Mouse (Mus musculus) liver, embryonic 12.5 days (tissue): Measurements from ENCODE around the gene Scube3. TPM values are rescaled to one million over a fixed set of nuclear protein-coding genes. Genes with fewer than 3 reads are reported as not detected.

ENCODE experiments used
- ATAC-seq: fragments of 200-750 bp; cut with Nextera tagmentation; 2 replicates; pipeline ENCODE4 v1.8.0; 2017; ENCODE audit warnings: moderate number of reproducible peaks, mild to moderate bottlenecking, moderate library complexity
- H3K27ac ChIP-seq: fragments of 300-500 bp; sonication (generic); 2 replicates; pipeline ENCODE4 v1.5.1; 2016; ENCODE audit warnings: mild to moderate bottlenecking
- H3K27me3 ChIP-seq: fragments of 300-500 bp; sonication (generic); replicated peaks from 2 replicates; pipeline ENCODE4 v1.6.1; 2016; ENCODE audit warnings: mild to moderate bottlenecking, moderate library complexity
- H3K36me3 ChIP-seq: fragments of 300-500 bp; sonication (generic); 2 replicates; pipeline ENCODE4 v1.6.1; 2016; ENCODE audit warnings: mild to moderate bottlenecking, moderate library complexity
- H3K4me1 ChIP-seq: fragments of 300-500 bp; sonication (generic); 2 replicates; pipeline ENCODE4 v1.6.1; 2016
- H3K4me2 ChIP-seq: fragments of 300-500 bp; sonication (generic); 2 replicates; pipeline ENCODE4 v1.6.1; 2016; ENCODE audit warnings: mild to moderate bottlenecking, moderate library complexity
- H3K4me3 ChIP-seq: fragments of 300-500 bp; sonication (generic); 2 replicates; pipeline ENCODE4 v1.5.1; 2016; ENCODE audit warnings: mild to moderate bottlenecking, moderate library complexity
- H3K9ac ChIP-seq: fragments of 300-500 bp; sonication (generic); 2 replicates; pipeline ENCODE4 v1.6.1; 2016; ENCODE audit warnings: mild to moderate bottlenecking, moderate library complexity
- H3K9me3 ChIP-seq: fragments of 300-500 bp; sonication (generic); replicated peaks from 2 replicates; pipeline ENCODE4 v1.6.1; 2016; ENCODE audit warnings: mild to moderate bottlenecking, moderate library complexity
- WGBS: fragments of 180-500 bp; shearing (Covaris S2); methylation state at CpG from one replicate; pipeline ENCODE4 v1.1.7; 2016; ENCODE audit not compliant: insufficient replicate concordance; 5-methylcytosine and 5-hydroxymethylcytosine counted together
- polyA plus RNA-seq: library from polyadenylated mRNA; unstranded; fragments of >200 nt; fragmentation: Nextera tagmentation; extraction: Ambion mirVana; gene quantifications from 2 replicates; pipeline ENCODE4 v1.2.1, GENCODE M21; 2016

Scube3 gene
- polyA plus RNA-seq, 1 experiment from 2014 or later: 0.91 TPM

DNA sequence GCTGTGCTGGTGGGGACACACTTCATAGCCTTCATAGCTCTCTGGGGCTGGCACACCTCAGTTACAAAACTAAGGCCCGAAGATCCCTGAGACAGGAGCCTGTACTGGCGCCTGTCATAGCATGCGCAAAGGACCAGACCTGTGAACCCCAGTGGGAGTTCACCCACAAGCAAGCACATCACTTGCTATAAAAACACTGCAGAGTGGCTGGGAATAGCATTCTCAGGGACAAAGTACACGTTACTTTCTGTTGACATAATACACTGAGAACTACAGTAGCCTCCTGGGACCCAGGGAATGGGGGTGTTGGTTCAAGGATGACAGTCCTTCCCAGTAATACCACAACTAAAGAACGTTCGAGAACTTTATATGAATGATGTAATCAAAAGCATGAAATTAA, 11.2 kb downstream of the Scube3 start:
- no peak for ATAC-seq
- H3K36me3 ChIP-seq: no peaks in the 10 kb centered on the region
- H3K27me3 ChIP-seq: peaks cover 61% of the 10 kb centered on the region
- no peak overlapping the region for H3K4me3 ChIP-seq
- no peak overlapping the region for H3K9ac ChIP-seq
- WGBS: 60% methylated on average over 6 of the region's 6 CpGs
- no peak overlapping the region for H3K4me2 ChIP-seq
- H3K9me3 ChIP-seq: no peaks in the 10 kb centered on the region
- H3K4me1 ChIP-seq: no peaks in the 10 kb centered on the region
- no peak overlapping the region for H3K27ac ChIP-seq

DNA sequence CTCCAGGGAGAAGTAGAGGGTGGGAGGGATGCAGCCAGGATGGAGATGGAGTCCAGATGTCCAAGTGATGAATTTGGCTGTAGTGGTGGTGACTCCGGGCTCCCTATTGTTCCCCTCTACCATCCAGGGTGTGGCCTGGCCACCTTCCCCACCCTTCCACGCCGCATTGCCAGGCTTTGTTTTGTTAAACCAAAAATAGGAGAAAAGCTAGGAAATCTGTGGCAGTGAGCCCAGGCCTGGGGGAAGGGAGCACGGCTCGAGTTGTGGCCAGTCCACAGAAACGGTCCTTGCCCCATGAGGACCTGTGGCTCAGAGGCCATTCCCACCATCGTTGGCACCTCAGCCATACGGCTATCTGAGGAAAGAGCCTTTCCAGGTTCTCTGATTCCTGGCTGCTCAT, 13.0 kb downstream of the Scube3 start:
- 68% methylated on average over 8 of the region's 8 CpGs for WGBS
- H3K4me2 ChIP-seq: no peak overlapping the region
- no peaks in the 10 kb centered on the region for H3K9me3 ChIP-seq
- H3K27ac ChIP-seq: no peak overlapping the region
- no peak overlapping the region for H3K9ac ChIP-seq
- H3K36me3 ChIP-seq: no peaks in the 10 kb centered on the region
- peaks cover 61% of the 10 kb centered on the region for H3K27me3 ChIP-seq
- H3K4me1 ChIP-seq: no peaks in the 10 kb centered on the region
- ATAC-seq: no peak
- no peak overlapping the region for H3K4me3 ChIP-seq

DNA sequence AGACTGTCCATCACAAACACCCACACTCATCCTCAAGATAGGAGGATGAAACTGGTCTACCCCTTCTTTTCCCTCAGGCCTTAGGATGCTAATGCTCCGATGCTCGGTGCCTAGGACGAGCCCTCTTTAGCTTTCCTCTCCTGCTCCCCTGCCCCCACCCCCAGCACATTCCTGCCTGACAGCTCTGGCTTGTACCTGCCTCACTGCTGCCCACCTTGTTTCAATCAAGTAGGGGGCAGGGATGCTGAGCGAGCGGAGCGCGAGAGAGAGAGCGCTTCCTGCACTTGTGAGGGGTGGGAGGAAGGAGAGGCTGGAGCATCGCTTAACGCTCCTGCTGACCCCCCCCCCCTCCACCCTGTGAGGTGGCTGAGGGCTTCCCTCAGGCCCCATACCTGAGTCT, 18.4 kb downstream of the Scube3 start:
- Histone ChIP-seq H3K36me3 (no peaks in the 10 kb centered on the region), H3K4me1 (no peaks in the 10 kb centered on the region), H3K27me3 (peaks cover 99% of the 10 kb centered on the region), H3K4me3 (no peak overlapping the region), H3K4me2 (no peak overlapping the region), H3K9ac (no peak overlapping the region), H3K27ac (no peak overlapping the region), H3K9me3 (no peaks in the 10 kb centered on the region)
- 13% methylated on average over 10 of the region's 10 CpGs for WGBS
- ATAC-seq: no peak

DNA sequence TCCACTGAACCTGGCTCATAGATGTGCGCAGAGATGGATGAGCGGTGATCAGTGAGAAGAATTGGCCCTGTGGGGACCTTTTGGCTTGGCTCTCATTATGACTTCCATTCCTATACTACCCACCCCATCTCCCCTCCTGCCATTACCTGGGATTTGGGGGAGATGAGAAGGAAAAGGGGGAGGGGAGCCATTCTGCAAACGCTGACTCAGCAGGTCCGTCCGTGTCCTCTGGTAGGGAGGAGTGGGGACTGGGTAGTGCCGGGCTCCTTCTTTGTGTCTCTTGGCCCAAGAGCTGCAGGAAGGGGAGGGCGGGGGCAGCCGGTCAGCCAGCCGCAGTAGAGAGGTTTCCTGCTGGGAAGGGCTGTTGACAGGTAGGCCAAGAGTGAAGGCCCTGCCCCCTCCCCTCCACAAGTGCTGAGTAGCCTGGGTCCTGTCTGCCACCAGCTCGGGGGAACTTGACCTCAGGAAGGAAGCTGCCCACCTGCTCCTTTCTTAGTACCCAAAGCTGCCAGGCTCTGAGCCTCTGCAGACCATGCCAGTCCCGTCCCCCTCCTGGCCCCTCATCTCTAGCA, 19.5 kb downstream of the Scube3 start:
- Histone ChIP-seq H3K9ac (no peak overlapping the region), H3K36me3 (no peaks in the 10 kb centered on the region), H3K4me3 (no peak overlapping the region), H3K4me2 (no peak overlapping the region), H3K4me1 (no peaks in the 10 kb centered on the region), H3K27ac (no peak overlapping the region), H3K9me3 (no peaks in the 10 kb centered on the region), H3K27me3 (peaks cover 96% of the 10 kb centered on the region)
- ATAC-seq: no peak
- 15% methylated on average over 11 of the region's 11 CpGs for WGBS

DNA sequence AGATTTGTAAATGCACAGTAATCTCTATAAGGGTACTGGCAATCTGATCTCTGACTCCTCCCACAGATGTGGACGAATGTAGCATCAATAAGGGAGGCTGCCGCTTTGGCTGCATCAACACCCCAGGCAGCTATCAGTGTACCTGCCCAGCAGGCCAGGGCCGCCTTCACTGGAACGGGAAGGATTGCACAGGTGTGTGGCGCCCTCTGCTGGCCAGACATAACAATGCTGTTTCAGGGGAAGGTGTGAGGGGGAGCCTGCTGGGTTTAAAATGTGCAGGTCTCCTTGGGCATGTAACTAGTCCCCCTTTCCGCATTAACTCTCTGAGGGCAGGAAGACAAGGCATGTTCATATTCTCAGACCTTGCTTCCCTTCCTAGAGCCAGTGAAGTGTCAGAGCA, 21.7 kb downstream of the Scube3 start:
- Histone ChIP-seq H3K27ac (no peak overlapping the region), H3K9me3 (no peaks in the 10 kb centered on the region), H3K4me1 (no peaks in the 10 kb centered on the region), H3K4me2 (no peak overlapping the region), H3K4me3 (no peak overlapping the region), H3K27me3 (peaks cover 77% of the 10 kb centered on the region), H3K36me3 (0 out of 2 replicates have a peak, but pooled peaks cover 6% of the 10 kb centered on the region), H3K9ac (no peak overlapping the region)
- 5% methylated on average over 6 of the region's 6 CpGs for WGBS
- ATAC-seq: no peak

DNA sequence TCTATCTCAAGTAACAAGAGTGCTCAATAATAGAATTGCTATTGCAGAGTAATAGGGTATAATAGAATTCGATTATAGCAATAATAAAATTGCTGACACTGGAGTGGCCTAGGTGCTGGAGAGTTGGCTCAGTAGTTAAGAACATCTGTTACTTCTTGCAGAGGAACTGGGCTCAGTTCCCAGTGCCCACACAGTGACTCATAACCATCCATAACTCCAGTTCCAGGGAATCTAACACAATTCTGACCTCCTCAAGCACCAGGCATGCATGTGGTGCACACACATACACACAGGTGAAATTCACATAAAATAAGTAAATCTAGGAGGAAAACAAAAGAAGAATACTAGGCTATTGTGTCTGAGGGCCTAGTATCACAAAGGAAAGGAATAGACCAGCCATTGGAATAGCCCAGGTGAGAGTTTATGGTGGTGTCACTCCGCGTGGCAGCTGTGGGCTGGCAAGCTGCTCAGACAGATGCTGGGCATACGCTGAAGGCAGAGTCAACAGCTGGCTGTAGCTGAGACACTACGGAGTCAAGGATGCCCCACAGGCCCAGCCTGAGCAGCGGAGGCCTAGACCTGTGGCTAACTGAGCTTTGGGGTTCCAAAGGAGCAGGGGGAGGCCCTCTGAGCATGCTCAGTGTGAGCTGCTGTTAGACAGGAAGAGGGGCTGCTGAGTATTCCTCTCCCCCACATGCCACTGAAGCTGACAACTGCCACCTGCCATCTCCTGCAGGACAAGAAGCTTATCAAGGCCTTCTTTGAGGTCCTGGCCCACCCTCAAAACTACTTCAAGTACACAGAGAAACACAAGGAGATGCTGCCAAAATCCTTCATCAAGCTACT, 28.7 kb downstream of the Scube3 start:
- Histone ChIP-seq H3K9me3 (no peaks in the 10 kb centered on the region), H3K9ac (no peak overlapping the region), H3K4me3 (no peak overlapping the region), H3K36me3 (0 out of 2 replicates have a peak, but pooled peaks cover 6% of the 10 kb centered on the region), H3K27me3 (peaks cover 12% of the 10 kb centered on the region), H3K27ac (no peak overlapping the region), H3K4me2 (no peak overlapping the region), H3K4me1 (peaks cover 12% of the 10 kb centered on the region; the same call in 1 of the 2 replicates)
- WGBS: 71% methylated on average over 6 of the region's 6 CpGs
- ATAC-seq: no peak

DNA sequence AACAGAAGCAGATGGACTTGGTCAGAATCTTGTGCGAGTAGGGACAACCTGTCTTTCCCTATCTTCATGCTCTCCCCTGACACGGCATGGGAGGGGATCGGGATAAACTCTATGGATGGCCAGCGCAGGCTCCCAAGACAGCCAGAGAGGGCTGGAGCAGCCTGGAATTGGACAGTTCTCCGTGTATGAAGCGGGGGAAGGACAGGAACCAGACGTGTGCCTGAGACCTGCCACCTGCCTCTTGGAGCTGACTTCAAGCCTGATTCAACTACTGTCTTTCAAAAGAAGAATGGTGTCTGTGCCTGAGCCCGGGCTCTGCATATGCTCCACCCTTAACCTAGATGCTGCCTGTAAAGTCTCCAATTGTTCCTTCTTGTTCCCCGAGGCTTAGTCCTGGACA, 30.7 kb downstream of the Scube3 start:
- no peak overlapping the region for H3K27ac ChIP-seq
- peaks cover 5% of the 10 kb centered on the region for H3K27me3 ChIP-seq
- no peak overlapping the region for H3K4me3 ChIP-seq
- H3K9me3 ChIP-seq: no peaks in the 10 kb centered on the region
- H3K36me3 ChIP-seq: 0 out of 2 replicates have a peak, but pooled peaks cover 6% of the 10 kb centered on the region
- peaks cover 28% of the 10 kb centered on the region for H3K4me1 ChIP-seq
- H3K4me2 ChIP-seq: no peak overlapping the region
- H3K9ac ChIP-seq: no peak overlapping the region
- WGBS: 63% methylated on average over 9 of the region's 9 CpGs
- ATAC-seq: no peak

DNA sequence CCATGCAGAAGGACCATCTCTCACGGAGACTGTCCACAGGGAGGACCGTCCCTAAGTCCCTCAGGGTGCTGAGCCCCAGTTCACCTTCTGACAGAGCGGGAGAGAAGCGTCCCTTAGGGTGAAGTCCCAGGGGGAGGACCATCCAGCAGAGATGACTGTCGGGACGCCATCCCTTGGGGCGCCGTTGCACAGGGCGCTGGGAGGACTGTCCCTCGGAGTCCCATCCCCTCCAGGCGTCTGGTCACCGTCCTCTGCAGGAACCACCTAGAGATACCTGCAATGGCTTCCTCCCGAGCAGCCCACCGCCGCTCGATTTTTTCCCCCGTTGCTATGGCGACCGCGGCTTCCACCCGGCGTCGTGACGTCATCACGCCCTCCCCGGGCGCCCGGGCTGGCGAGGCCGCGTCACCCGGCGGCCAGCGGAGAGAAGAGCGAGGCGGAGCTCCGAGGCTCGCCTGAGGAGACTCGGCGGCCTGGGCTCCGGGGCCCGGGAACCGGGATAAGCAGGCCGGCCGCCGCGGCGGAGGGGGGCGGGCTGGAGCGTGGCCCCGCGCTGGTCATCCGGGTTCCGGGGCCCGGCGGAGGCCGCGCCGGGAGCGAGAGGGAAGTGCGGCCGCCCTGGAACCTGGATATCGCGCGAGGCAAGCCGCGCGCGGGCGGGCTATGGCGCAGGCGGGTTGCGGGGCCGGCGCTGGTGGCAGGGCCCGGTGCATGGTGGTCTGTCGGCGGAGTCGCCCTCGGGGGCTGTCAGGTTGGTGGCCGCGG, 35.0 kb downstream of the Scube3 start, which contains the start of gene Zfp523:
Gene Zfp523, plus strand, starts transcription at position 355 of the 765 bp plus-strand sequence.
- no peaks in the 10 kb centered on the region for H3K9me3 ChIP-seq
- H3K27ac ChIP-seq: peak within 1 kb of the TSS; percentile 79
- peaks cover 4% of the 10 kb centered on the region; the same call in 1 of the 2 replicates for H3K27me3 ChIP-seq
- peak within 1 kb of the TSS; percentile 80 for H3K9ac ChIP-seq
- H3K4me1 ChIP-seq: peaks cover 67% of the 10 kb centered on the region
- WGBS: under 1% methylated on average over 69 of the region's 82 CpGs
- ATAC-seq: peak; percentile 81
- H3K4me2 ChIP-seq: peak within 1 kb of the TSS; percentile 89
- no peaks in the 10 kb centered on the region for H3K36me3 ChIP-seq
- H3K4me3 ChIP-seq: peak within 1 kb of the TSS; percentile 72

DNA sequence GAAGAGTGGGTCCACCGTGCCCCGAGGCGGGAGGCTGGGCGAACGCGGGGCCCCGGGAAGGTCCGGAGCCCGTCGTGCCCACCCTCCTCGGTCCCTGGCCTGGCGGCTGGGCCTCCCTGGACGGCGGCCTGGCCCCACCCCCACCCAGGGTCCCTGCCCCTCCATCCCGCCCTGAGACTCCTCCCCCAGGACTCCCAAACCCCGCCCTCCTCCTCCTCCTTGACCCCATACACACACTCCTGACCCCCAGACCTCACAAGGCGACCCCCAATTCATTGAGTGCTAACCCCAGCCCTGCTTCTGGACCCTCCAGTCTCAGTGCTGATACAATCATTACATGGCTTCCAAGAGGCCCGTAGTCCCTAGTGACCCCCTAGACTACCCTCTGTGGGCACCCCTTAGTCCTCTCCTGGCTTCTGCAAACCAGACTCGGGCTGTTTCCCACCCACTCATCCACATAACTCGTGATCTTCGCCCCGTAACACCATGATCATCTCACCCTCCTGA, 35.7 kb downstream of the Scube3 start:
- Histone ChIP-seq H3K27me3 (peaks cover 3% of the 10 kb centered on the region; the same call in 1 of the 2 replicates), H3K4me3 (peak overlapping the region; percentile 72), H3K4me2 (peak overlapping the region; percentile 89), H3K9me3 (no peaks in the 10 kb centered on the region), H3K36me3 (no peaks in the 10 kb centered on the region), H3K27ac (peak overlapping the region; percentile 79), H3K9ac (peak overlapping the region; percentile 80), H3K4me1 (peaks cover 72% of the 10 kb centered on the region)
- 18% methylated on average over 11 of the region's 22 CpGs for WGBS
- peak; percentile 65 for ATAC-seq

DNA sequence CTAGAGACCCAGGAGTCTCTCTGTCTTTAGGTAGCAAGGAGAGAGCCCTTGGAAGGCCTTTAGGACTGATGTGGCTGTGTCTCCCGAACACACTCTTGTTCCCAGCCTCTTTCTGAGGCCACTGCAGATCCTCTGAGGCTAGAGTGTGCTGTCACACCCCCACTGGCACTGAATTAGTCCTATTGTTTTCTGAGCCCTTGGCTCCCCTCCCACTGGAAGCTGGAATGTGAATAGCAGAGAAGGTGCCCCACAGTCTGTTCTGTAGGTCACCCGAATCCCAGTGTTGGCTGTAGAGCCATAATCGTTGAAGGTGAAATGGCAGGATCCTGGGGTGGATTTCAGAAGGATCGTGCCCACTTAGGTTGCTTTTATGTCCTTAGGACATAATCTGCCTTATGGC, 38.4 kb downstream of the Scube3 start:
- Histone ChIP-seq H3K9me3 (no peaks in the 10 kb centered on the region), H3K9ac (no peak overlapping the region), H3K36me3 (no peaks in the 10 kb centered on the region), H3K27me3 (no peaks in the 10 kb centered on the region), H3K4me3 (no peak overlapping the region), H3K4me1 (peaks cover 82% of the 10 kb centered on the region), H3K4me2 (no peak overlapping the region), H3K27ac (no peak overlapping the region)
- WGBS: 60% methylated on average over 4 of the region's 4 CpGs
- no peak for ATAC-seq

DNA sequence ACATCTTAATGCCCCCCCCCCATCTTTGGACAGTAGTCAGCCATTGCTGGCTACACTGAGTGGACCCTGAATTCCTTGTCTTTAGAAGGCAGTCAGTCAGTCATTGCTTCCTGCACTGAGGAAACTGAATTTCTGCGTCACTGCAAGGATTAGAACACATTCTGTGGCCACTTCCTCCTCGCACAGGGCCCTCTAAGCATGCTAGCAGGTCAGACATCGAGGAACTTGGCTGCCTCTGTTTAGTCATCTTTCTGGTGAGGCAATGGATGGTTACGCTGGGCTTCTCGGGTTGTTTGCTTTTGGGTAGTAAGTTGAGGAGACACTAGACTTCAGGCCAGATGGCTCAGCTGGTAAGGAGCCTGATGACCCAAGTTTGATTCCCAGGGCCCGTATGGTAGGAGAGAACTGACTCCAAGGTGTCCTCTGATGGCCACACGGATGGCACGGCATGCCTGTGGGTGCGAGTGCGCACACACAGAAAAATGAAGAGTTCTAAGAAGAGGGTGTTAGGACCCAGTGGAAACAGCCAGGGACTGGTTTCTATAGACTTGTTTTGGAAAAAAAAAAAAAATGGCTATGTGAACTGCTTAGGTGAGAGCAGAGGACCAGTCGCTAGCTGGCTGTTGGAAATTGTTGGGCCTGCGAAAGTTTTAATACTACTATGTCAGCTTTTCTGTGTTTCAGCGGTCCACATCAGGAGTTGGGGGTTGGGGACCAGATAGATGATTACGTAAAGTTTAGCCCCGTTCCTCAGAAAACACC, 39.0 kb downstream of the Scube3 start:
- H3K9me3 ChIP-seq: no peaks in the 10 kb centered on the region
- no peaks in the 10 kb centered on the region for H3K27me3 ChIP-seq
- no peak overlapping the region for H3K9ac ChIP-seq
- no peak overlapping the region for H3K27ac ChIP-seq
- no peaks in the 10 kb centered on the region for H3K36me3 ChIP-seq
- no peak overlapping the region for H3K4me2 ChIP-seq
- H3K4me1 ChIP-seq: peaks cover 84% of the 10 kb centered on the region
- WGBS: 63% methylated on average over 15 of the region's 15 CpGs
- no peak overlapping the region for H3K4me3 ChIP-seq
- ATAC-seq: no peak
